Mouse (Mus musculus): ENCODE data around the gene Fam241b.

The Fam241b gene

GRCm38 (mm10) chr10:62143820-62144219 is at the start of gene Fam241b:
Gene Fam241b (minus strand): TSS chr10:62143920.
- no peak for DNase-seq (ENCODE audit: low spot score in 2 of 2)

GRCm38 (mm10) chr10:62192701-62193157 is 49.0 kb upstream of the Fam241b start:
- no peak for DNase-seq (ENCODE audit: low spot score in 2 of 2)

GRCm38 (mm10) chr10:62190821-62191220 is 47.1 kb upstream of the Fam241b start:
- DNase-seq (ENCODE audit: low spot score in 2 of 2), result no peak

GRCm38 (mm10) chr10:62189910-62190309 is 46.2 kb upstream of the Fam241b start:
- peak; percentile 36 to 51 for DNase-seq (ENCODE audit: low spot score in 2 of 2)

GRCm38 (mm10) chr10:62189303-62189702 is 45.6 kb upstream of the Fam241b start:
- DNase-seq (ENCODE audit: low spot score in 2 of 2), result no peak

- DNase-seq (ENCODE audit: low spot score in 2 of 2), result peak; percentile 70 to 82
Observed at GRCm38 (mm10) chr10:62186882-62187281, 43.2 kb upstream of the Fam241b start.

GRCm38 (mm10) chr10:62183053-62183452 is 39.3 kb upstream of the Fam241b start:
- DNase-seq (ENCODE audit: low spot score in 2 of 2), result peak; percentile 85 to 91

GRCm38 (mm10) chr10:62182471-62183014 is 38.8 kb upstream of the Fam241b start:
- no peak for DNase-seq (ENCODE audit: low spot score in 2 of 2)

- no peak for DNase-seq (ENCODE audit: low spot score in 2 of 2)
Observed at GRCm38 (mm10) chr10:62181701-62182100, 38.0 kb upstream of the Fam241b start.

- DNase-seq (ENCODE audit: low spot score in 2 of 2), result no peak
Observed at GRCm38 (mm10) chr10:62179944-62180343, 36.2 kb upstream of the Fam241b start.

- DNase-seq (ENCODE audit: low spot score in 2 of 2), result no peak
Observed at GRCm38 (mm10) chr10:62174533-62175313, 31.0 kb upstream of the Fam241b start.

- no peak for DNase-seq (ENCODE audit: low spot score in 2 of 2)
Observed at GRCm38 (mm10) chr10:62173941-62174448, 30.3 kb upstream of the Fam241b start.

- DNase-seq (ENCODE audit: low spot score in 2 of 2), result no peak
Observed at GRCm38 (mm10) chr10:62172841-62173553, 29.3 kb upstream of the Fam241b start.

- DNase-seq (ENCODE audit: low spot score in 2 of 2), result no peak
Observed at GRCm38 (mm10) chr10:62162410-62162809, 18.7 kb upstream of the Fam241b start.

GRCm38 (mm10) chr10:62149929-62150328 is 6.2 kb upstream of the Fam241b start:
- no peak for DNase-seq (ENCODE audit: low spot score in 2 of 2)

GRCm38 (mm10) chr10:62147466-62148248 is 3.9 kb upstream of the Fam241b start:
- DNase-seq (ENCODE audit: low spot score in 2 of 2), result no peak

GRCm38 (mm10) chr10:62145957-62146356 is 2.2 kb upstream of the Fam241b start:
- DNase-seq (ENCODE audit: low spot score in 2 of 2), result no peak

- no peak for DNase-seq (ENCODE audit: low spot score in 2 of 2)
Observed at GRCm38 (mm10) chr10:62138040-62138439, 5.7 kb downstream of the Fam241b start.

- DNase-seq (ENCODE audit: low spot score in 2 of 2), result no peak
Observed at GRCm38 (mm10) chr10:62137150-62137549, 6.6 kb downstream of the Fam241b start.

GRCm38 (mm10) chr10:62135696-62136470 is 7.8 kb downstream of the Fam241b start:
- no peak for DNase-seq (ENCODE audit: low spot score in 2 of 2)

Data from spleen, postnatal 14 days (tissue).